Mouse (Mus musculus): Measurements from ENCODE around the gene Pak7.
"Not testable (repeated sequence)": the region's sequence is repeated elsewhere in the genome, so short reads cannot be mapped to it uniquely, and the experiment has no call there.

The Pak7 gene

DNA sequence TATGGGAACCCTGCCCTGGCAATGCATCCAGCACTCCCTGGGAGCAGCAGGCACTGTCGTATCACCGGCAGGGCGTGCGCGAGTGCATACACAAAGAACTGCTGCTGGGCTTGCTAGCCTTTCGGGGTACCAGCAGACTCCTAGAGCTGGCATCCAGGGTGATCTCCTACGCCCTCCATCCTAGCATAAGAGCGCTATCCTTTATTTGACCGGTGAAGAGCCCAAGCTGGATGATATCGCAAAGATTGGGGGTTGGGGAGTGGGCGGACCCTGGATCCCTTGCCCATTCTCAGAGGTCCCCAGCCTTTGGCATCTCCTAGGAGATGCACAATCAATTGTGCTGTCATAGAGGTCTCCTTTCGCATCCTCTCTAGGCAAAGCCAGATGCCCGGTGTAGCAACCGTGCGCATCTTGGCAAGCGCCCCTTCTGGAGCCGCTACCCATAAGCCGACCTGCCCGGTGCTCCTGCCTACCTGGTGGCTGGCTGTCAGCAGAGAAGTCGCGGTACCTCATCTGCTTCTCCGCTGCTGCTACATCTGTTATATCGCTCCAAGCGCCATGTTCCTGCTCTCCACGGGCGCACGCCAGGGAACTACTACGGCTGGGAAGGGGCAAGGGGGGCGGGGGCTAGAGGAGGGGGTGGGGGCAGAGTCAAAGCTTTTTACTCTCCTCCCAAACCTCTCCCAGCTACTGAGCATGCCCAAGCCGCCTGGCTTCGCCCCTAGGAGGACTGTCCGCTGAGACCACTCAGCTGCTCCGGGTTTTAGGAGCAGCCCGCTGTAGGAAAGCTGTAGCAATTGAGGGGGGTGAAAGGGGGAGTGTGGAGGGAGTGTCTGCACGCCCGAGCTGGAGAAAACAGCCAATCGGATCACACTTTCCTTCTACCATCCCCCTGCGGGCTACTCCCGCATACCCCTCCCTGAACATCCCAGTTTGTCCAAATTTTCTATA is at the start of gene Pak7:
Gene Pak7 (minus strand): TSS at position 787 of the 951 bp plus-strand sequence.
- DNase-seq (ENCODE audit: low read depth, low spot score): no peak

GRCm38 (mm10) chr2:136425561-136425960 is 37.8 kb upstream of the Pak7 start:
- DNase-seq (ENCODE audit: low read depth, low spot score): no peak

GRCm38 (mm10) chr2:136419543-136419942 is 31.8 kb upstream of the Pak7 start:
- DNase-seq (ENCODE audit: low read depth, low spot score): no peak

GRCm38 (mm10) chr2:136416381-136416780 is 28.6 kb upstream of the Pak7 start:
- DNase-seq (ENCODE audit: low read depth, low spot score): no peak

- DNase-seq (ENCODE audit: low read depth, low spot score): no peak
Measured at GRCm38 (mm10) chr2:136402587-136402986, 14.8 kb upstream of the Pak7 start.

DNA sequence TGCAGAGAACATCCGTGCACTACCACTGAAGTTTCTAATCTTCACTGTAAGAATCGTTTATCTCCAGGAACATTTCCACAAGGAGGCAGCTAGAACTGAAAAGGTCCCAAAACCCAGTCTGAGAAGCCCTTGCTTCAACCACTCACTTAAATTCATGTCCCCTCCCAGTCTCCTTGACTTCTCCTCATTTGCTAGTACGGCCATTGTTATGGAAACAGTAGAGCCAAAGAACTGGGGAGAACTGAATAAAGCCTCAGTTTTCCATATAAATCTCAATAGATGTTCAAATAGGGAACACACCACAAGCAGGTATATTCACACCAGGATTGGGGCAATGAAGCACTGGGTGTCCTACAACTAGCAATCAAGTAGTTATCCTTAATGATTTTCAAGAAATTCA is 12.4 kb downstream of the Pak7 start:
- no peak for DNase-seq (ENCODE audit: low read depth, low spot score)

GRCm38 (mm10) chr2:136372361-136372760 is 15.4 kb downstream of the Pak7 start:
- no peak for DNase-seq (ENCODE audit: low read depth, low spot score)

GRCm38 (mm10) chr2:136351393-136352096 is 36.2 kb downstream of the Pak7 start:
- no peak for DNase-seq (ENCODE audit: low read depth, low spot score)

DNA sequence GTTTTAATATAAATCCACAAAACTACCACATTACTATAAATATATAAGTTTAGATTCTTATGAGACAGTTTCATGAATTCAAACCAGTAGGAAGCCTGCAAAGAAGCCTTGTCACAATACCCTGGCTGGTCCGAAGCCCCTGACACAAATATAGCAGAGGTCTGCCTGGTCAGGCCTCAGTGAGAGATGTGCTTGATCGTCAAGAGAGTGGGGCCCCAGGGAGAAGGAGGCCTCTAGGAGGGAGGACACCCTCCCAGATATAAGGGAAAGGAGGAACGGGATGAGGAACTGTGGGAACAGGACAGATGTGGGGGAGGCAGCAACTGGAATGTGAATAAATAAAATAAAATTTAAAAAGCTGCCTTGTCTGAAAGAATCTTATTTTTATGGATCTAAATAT is 37.3 kb downstream of the Pak7 start:
- no peak for DNase-seq (ENCODE audit: low read depth, low spot score)

DNA sequence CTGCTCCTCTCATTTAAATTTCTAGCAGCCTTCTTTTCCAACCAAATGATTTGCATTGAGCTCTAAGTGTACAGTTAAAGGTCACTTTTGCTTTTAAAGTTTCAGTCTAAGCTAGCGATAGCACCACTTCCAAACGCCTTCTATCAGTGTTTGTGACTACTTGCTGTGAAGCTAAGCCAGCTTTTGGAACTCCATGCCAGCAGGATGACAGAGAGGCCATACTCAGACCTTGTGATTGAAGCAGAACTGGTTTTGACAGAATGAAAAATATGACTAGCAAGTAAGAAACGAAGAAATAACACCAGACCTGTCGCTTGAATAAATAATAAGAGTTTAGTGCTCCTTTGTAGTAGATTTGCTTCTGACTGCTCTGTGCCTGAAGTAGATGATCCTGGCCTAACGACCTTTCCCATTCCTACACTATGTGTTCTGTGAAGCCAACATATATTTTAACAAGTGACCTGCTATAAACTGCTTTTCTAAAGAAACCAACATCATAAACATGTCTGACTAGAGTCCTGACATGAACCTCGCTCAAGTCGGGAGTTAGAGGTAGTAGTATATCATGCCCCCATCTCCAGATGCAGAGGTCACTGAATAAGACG is 38.0 kb downstream of the Pak7 start:
- DNase-seq (ENCODE audit: low read depth, low spot score): no peak

GRCm38 (mm10) chr2:136344240-136344780 is 43.5 kb downstream of the Pak7 start:
- DNase-seq (ENCODE audit: low read depth, low spot score): not testable (repeated sequence)

GRCm38 (mm10) chr2:136329974-136330373 is 57.8 kb downstream of the Pak7 start:
- DNase-seq (ENCODE audit: low read depth, low spot score): no peak

GRCm38 (mm10) chr2:136325646-136326045 is 62.1 kb downstream of the Pak7 start:
- DNase-seq (ENCODE audit: low read depth, low spot score): no peak

GRCm38 (mm10) chr2:136309313-136309712 is 78.5 kb downstream of the Pak7 start:
- no peak for DNase-seq (ENCODE audit: low read depth, low spot score)

- DNase-seq (ENCODE audit: low read depth, low spot score): no peak
Measured at GRCm38 (mm10) chr2:136308743-136309142, 79.0 kb downstream of the Pak7 start.

DNA sequence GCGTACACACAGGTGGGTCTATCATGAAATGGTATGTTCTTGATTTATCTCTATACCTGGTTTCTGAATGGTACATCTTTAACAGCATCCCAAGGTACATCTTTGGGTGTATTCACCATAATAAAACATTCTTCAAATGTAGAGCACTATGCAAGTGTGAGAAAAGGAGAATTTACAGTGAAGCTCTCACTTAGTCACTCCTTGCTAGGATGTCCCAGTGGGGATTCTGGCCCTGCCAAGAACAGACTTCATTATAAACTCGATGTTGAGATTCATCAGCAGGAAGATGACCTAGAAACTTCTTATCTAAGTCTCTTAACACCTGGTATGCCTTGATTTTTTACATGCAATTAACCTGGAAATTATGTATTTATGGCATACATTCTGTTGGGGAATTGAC is 85.6 kb downstream of the Pak7 start:
- DNase-seq (ENCODE audit: low read depth, low spot score): no peak

DNA sequence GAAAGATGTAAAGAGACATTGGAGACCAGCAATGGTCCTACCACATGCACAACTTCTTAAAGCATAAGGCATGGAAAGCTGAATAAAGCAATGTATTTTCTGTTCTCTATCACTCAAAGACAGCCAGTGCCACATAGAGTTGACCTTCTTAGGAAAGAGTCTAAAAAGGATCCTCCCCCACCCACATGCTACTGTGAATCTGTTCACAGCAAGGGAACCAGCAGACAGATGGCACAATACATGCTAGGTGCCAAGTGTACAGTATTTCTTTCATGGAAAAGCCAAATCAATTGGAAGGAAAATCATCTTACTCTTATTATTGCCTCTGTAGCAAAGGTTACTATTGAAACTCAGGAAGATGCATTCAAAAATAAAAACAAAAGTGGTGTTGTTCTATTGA is 86.4 kb downstream of the Pak7 start:
- DNase-seq (ENCODE audit: low read depth, low spot score): no peak

- DNase-seq (ENCODE audit: low read depth, low spot score): no peak
Measured at GRCm38 (mm10) chr2:136297371-136297770, 90.4 kb downstream of the Pak7 start.

- DNase-seq (ENCODE audit: low read depth, low spot score): no peak
Measured at GRCm38 (mm10) chr2:136282043-136282442, 105.7 kb downstream of the Pak7 start.

DNA sequence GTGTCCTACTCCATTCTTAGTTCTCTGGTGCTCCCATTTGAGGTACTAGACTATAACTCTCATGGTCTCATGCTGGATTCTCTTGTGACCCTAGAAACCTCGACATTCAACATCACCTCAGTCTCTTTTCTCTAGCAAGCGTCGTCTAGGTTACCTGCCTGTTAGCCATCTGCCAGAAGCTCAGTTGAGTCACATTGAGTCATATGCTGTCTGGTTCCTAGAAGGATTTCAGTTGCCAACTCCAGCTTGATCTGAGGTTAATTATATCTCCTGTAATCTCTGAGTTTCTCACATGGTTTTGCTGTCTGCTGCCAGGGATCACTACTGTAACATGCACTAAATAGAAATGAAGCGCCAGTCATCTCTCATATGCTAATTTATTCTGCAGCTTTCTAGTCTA is 145.8 kb downstream of the Pak7 start:
- DNase-seq (ENCODE audit: low read depth, low spot score): not testable (repeated sequence)

DNA sequence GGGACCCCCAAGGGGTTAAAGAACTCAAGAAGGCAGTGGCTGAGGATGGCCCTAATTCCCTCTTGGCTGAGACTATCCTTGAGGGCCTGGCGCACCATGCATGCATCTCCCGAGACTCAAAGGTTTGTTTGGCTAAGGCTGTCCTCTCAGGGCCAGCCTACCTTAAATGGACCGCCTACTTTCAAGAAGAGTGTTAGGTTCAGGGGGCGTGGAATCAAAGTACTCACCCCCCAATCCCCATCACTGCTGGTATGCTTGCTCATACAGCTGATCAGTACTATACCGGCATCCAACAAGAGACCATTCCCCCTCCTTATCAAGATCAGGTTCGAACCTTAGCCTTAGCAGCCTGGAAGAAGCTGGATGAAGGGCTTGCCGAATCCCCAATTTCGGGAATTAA is 156.5 kb downstream of the Pak7 start:
- DNase-seq (ENCODE audit: low read depth, low spot score): no peak

DNA sequence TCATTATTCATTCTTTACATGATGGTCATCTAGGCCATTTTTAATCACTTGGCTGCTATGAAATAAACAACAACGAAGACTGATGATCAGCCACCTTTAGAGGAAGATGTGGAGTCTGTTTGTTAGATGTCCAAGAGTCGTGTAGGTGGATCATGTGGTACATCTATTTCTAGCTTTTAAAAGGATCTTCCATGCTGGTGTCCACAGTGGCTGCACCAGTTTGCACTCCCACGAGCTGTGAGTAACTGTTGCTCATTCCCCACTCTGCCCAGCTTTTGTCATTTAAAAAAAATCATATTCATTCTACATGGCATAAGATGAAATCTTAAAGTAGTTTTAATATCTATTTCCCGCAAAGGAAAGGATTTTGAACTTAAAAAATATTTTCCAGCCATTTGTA is 183.7 kb downstream of the Pak7 start:
- no peak for DNase-seq (ENCODE audit: low read depth, low spot score)
